Mouse (Mus musculus): Measurements from ENCODE around the gene Ajap1. TPM values are rescaled to one million over a fixed set of nuclear protein-coding genes. Genes with fewer than 3 reads are reported as not detected.

The Ajap1 gene
- polyA plus RNA-seq, 1 experiment from 2014 or later = 14.3 TPM

- Histone ChIP-seq H3K4me1 (ENCODE audit: control insufficient read depth, insufficient read depth, low read depth, low read length) (peaks cover 12% of the 10 kb centered on the region), H3K9me3 (ENCODE audit: control insufficient read depth, low read length) (no peaks in the 10 kb centered on the region), H3K4me2 (ENCODE audit: low read length) (no peak overlapping the region), H3K36me3 (ENCODE audit: control insufficient read depth, insufficient read depth, low read length) (no peaks in the 10 kb centered on the region), H3K4me3 (ENCODE audit: low read length) (no peak overlapping the region), H3K27ac (ENCODE audit: low read depth, low read length) (no peak overlapping the region), H3K27me3 (replicated peaks; ENCODE audit: control insufficient read depth, insufficient read depth, low read length) (no peaks in the 10 kb centered on the region), H3K9ac (ENCODE audit: low read depth, low read length) (no peak overlapping the region)
- ATAC-seq = no peak
- WGBS = 69% methylated on average over 4 of the region's 4 CpGs
These were observed 126.4 kb downstream of the Ajap1 start for GRCm38 (mm10) chr4:153356236-153356635.

- Histone ChIP-seq H3K4me3 (ENCODE audit: low read length) (no peak overlapping the region), H3K27me3 (replicated peaks; ENCODE audit: control insufficient read depth, insufficient read depth, low read length) (no peaks in the 10 kb centered on the region), H3K9ac (ENCODE audit: low read depth, low read length) (no peak overlapping the region), H3K36me3 (ENCODE audit: control insufficient read depth, insufficient read depth, low read length) (no peaks in the 10 kb centered on the region), H3K9me3 (ENCODE audit: control insufficient read depth, low read length) (no peaks in the 10 kb centered on the region; the same call in 1 of the 2 replicates), H3K4me1 (ENCODE audit: control insufficient read depth, insufficient read depth, low read depth, low read length) (no peaks in the 10 kb centered on the region), H3K4me2 (ENCODE audit: low read length) (no peak overlapping the region), H3K27ac (ENCODE audit: low read depth, low read length) (no peak overlapping the region)
- WGBS = 90% methylated on average over 3 of the region's 3 CpGs
- no peak for ATAC-seq
These were observed 137.6 kb downstream of the Ajap1 start for GRCm38 (mm10) chr4:153344999-153345398.

GRCm38 (mm10) chr4:153340887-153341286 is 141.7 kb downstream of the Ajap1 start:
- Histone ChIP-seq H3K27me3 (replicated peaks; ENCODE audit: control insufficient read depth, insufficient read depth, low read length) (no peaks in the 10 kb centered on the region), H3K4me2 (ENCODE audit: low read length) (no peak overlapping the region), H3K4me3 (ENCODE audit: low read length) (no peak overlapping the region), H3K9me3 (ENCODE audit: control insufficient read depth, low read length) (no peaks in the 10 kb centered on the region), H3K36me3 (ENCODE audit: control insufficient read depth, insufficient read depth, low read length) (no peaks in the 10 kb centered on the region), H3K9ac (ENCODE audit: low read depth, low read length) (no peak overlapping the region), H3K27ac (ENCODE audit: low read depth, low read length) (no peak overlapping the region), H3K4me1 (ENCODE audit: control insufficient read depth, insufficient read depth, low read depth, low read length) (no peaks in the 10 kb centered on the region)
- ATAC-seq = no peak

GRCm38 (mm10) chr4:153335301-153335799 is 147.3 kb downstream of the Ajap1 start:
- 0 out of 2 replicates have a peak, but pooled peaks have one; percentile 17 for ATAC-seq
- WGBS = 56% methylated on average over 15 of the region's 15 CpGs
- H3K27ac ChIP-seq (ENCODE audit: low read depth, low read length) = no peak overlapping the region

GRCm38 (mm10) chr4:153327809-153328208 is 154.8 kb downstream of the Ajap1 start:
- no peak overlapping the region for H3K4me3 ChIP-seq (ENCODE audit: low read length)
- no peak overlapping the region for H3K27ac ChIP-seq (ENCODE audit: low read depth, low read length)
- no peak overlapping the region for H3K4me2 ChIP-seq (ENCODE audit: low read length)
- H3K9ac ChIP-seq (ENCODE audit: low read depth, low read length) = no peak overlapping the region
- H3K9me3 ChIP-seq (ENCODE audit: control insufficient read depth, low read length) = no peaks in the 10 kb centered on the region
- H3K27me3 ChIP-seq (replicated peaks; ENCODE audit: control insufficient read depth, insufficient read depth, low read length) = no peaks in the 10 kb centered on the region
- ATAC-seq = no peak
- H3K4me1 ChIP-seq (ENCODE audit: control insufficient read depth, insufficient read depth, low read depth, low read length) = peaks cover 2% of the 10 kb centered on the region; the same call in 1 of the 2 replicates
- 69% methylated on average over 10 of the region's 10 CpGs for WGBS
- no peaks in the 10 kb centered on the region for H3K36me3 ChIP-seq (ENCODE audit: control insufficient read depth, insufficient read depth, low read length)

More at GRCm38 (mm10) chr4:153335301-153335799, 147.3 kb downstream of the Ajap1 start:
- no peaks in the 10 kb centered on the region for H3K9me3 ChIP-seq (ENCODE audit: control insufficient read depth, low read length)
- H3K9ac ChIP-seq (ENCODE audit: low read depth, low read length) = no peak overlapping the region
- H3K27me3 ChIP-seq (replicated peaks; ENCODE audit: control insufficient read depth, insufficient read depth, low read length) = no peaks in the 10 kb centered on the region
- no peaks in the 10 kb centered on the region for H3K4me1 ChIP-seq (ENCODE audit: control insufficient read depth, insufficient read depth, low read depth, low read length)
- H3K4me3 ChIP-seq (ENCODE audit: low read length) = no peak overlapping the region
- H3K36me3 ChIP-seq (ENCODE audit: control insufficient read depth, insufficient read depth, low read length) = no peaks in the 10 kb centered on the region
- H3K4me2 ChIP-seq (ENCODE audit: low read length) = no peak overlapping the region
